Mouse (Mus musculus) thymus, adult 2 months (tissue): Measurements from ENCODE around the gene Ppfibp2. TPM values are rescaled to one million over a fixed set of nuclear protein-coding genes. Genes with fewer than 3 reads are reported as not detected.

ENCODE experiments used
- DNase-seq: peaks from one replicate; pipeline ENCODE4 v3.0.0; 2021
- H3K27ac ChIP-seq: fragments of 200-500 bp; 2 replicates; pipeline ENCODE4 v1.5.1; 2012; ENCODE audit warnings: low read length, control low read depth; ENCODE audit not compliant: control insufficient read depth, insufficient read depth
- H3K27me3 ChIP-seq: fragments of 200-500 bp; 2 replicates; pipeline ENCODE4 v1.6.1; 2012; ENCODE audit warnings: mild to moderate bottlenecking, low read length, moderate library complexity, mixed read lengths; ENCODE audit not compliant: control insufficient read depth, insufficient read depth
- H3K36me3 ChIP-seq: fragments of 200-500 bp; 2 replicates; pipeline ENCODE4 v1.6.1; 2012; ENCODE audit warnings: mild to moderate bottlenecking, low read length, moderate library complexity; ENCODE audit not compliant: control insufficient read depth, insufficient read depth
- H3K4me1 ChIP-seq: fragments of 200-500 bp; replicated peaks from 2 replicates; pipeline ENCODE4 v1.6.1; 2012; ENCODE audit warnings: low read length; ENCODE audit not compliant: control insufficient read depth, insufficient read depth
- H3K4me3 ChIP-seq: fragments of 200-500 bp; 2 replicates; pipeline ENCODE4 v1.5.1; 2012; ENCODE audit warnings: mild to moderate bottlenecking, low read length, control low read depth, moderate library complexity; ENCODE audit not compliant: control insufficient read depth, insufficient read depth
- CTCF ChIP-seq: fragments of 200-500 bp; IDR thresholded peaks from 2 replicates; pipeline ENCODE4 v1.5.1; 2012; ENCODE audit warnings: mild to moderate bottlenecking, control low read depth, low read length, moderate library complexity, borderline replicate concordance; ENCODE audit not compliant: control insufficient read depth, poor library complexity, insufficient read depth; ENCODE audit errors: extremely low read depth
- POLR2A ChIP-seq: fragments of 200-500 bp; IDR thresholded peaks from 2 replicates; pipeline ENCODE4 v1.6.1; 2012; ENCODE audit warnings: mild to moderate bottlenecking, low read length, control low read depth, moderate library complexity; ENCODE audit not compliant: control insufficient read depth, poor library complexity, insufficient read depth; ENCODE audit errors: extremely low read depth
- WGBS: fragments of 180-500 bp; shearing (Covaris S2); methylation state at CpG from one replicate; pipeline ENCODE4 v1.1.7; 2018; 5-methylcytosine and 5-hydroxymethylcytosine counted together
- polyA plus RNA-seq: library from polyadenylated mRNA; depleted of rRNA; stranded (reverse); fragments of >200 nt; gene quantifications from 2 replicates; pipeline ENCODE4 v1.2.3, GENCODE M21; 2012

Gene Ppfibp2
- polyA plus RNA-seq, 1 experiment, result 5.6 TPM

GRCm38 (mm10) chr7:107747954-107748353 is 152.9 kb downstream of the Ppfibp2 start:
- no peak overlapping the region for H3K27ac ChIP-seq
- 10% methylated on average over 2 of the region's 2 CpGs for WGBS
- no peaks in the 10 kb centered on the region for H3K27me3 ChIP-seq
- H3K36me3 ChIP-seq, result no peaks in the 10 kb centered on the region
- no peaks in the 10 kb centered on the region for H3K4me1 ChIP-seq
- TF ChIP-seq POLR2A, result no peak
- no peak for TF ChIP-seq CTCF
- peak; percentile 73 for DNase-seq
- no peak overlapping the region for H3K4me3 ChIP-seq

GRCm38 (mm10) chr7:107749270-107749669 is 154.3 kb downstream of the Ppfibp2 start:
- no peaks in the 10 kb centered on the region for H3K27me3 ChIP-seq
- no peak for TF ChIP-seq CTCF
- no peak for TF ChIP-seq POLR2A
- no peaks in the 10 kb centered on the region for H3K4me1 ChIP-seq
- H3K4me3 ChIP-seq, result no peak overlapping the region
- 18% methylated on average over 3 of the region's 3 CpGs for WGBS
- peak; percentile 17 for DNase-seq
- H3K27ac ChIP-seq, result no peak overlapping the region
- no peaks in the 10 kb centered on the region for H3K36me3 ChIP-seq

GRCm38 (mm10) chr7:107749721-107750120 is 154.7 kb downstream of the Ppfibp2 start:
- WGBS, result 92% methylated on average over 4 of the region's 4 CpGs
- Histone ChIP-seq H3K4me3 (no peak overlapping the region), H3K27me3 (no peaks in the 10 kb centered on the region), H3K4me1 (no peaks in the 10 kb centered on the region), H3K27ac (no peak overlapping the region), H3K36me3 (no peaks in the 10 kb centered on the region)
- DNase-seq, result no peak
- TF ChIP-seq CTCF (no peak), POLR2A (no peak)

- no peaks in the 10 kb centered on the region for H3K27me3 ChIP-seq
- TF ChIP-seq CTCF (no peak), POLR2A (no peak)
- no peak overlapping the region for H3K4me3 ChIP-seq
- no peak for DNase-seq
- no peaks in the 10 kb centered on the region for H3K4me1 ChIP-seq
- no peaks in the 10 kb centered on the region for H3K36me3 ChIP-seq
- 93% methylated on average over 10 of the region's 10 CpGs for WGBS
- H3K27ac ChIP-seq, result no peak overlapping the region
These were observed 157.1 kb downstream of the Ppfibp2 start for GRCm38 (mm10) chr7:107752031-107752520.

GRCm38 (mm10) chr7:107755905-107756304 is 160.9 kb downstream of the Ppfibp2 start:
- no peak for TF ChIP-seq CTCF
- no peak for TF ChIP-seq POLR2A
- DNase-seq, result no peak
- H3K27me3 ChIP-seq, result no peaks in the 10 kb centered on the region; the same call in 1 of the 2 replicates
- no peak overlapping the region for H3K27ac ChIP-seq
- H3K4me1 ChIP-seq, result no peaks in the 10 kb centered on the region
- H3K4me3 ChIP-seq, result no peak overlapping the region
- 75% methylated on average over 3 of the region's 3 CpGs for WGBS
- no peaks in the 10 kb centered on the region for H3K36me3 ChIP-seq

GRCm38 (mm10) chr7:107756748-107757147 is 161.7 kb downstream of the Ppfibp2 start:
- Histone ChIP-seq H3K4me1 (no peaks in the 10 kb centered on the region), H3K27me3 (no peaks in the 10 kb centered on the region; the same call in 1 of the 2 replicates), H3K27ac (no peak overlapping the region), H3K36me3 (no peaks in the 10 kb centered on the region), H3K4me3 (no peak overlapping the region)
- no peak for DNase-seq
- TF ChIP-seq POLR2A (no peak), CTCF (no peak)
- 60% methylated on average over 2 of the region's 2 CpGs for WGBS
